Mouse (Mus musculus): ENCODE results near the gene Cd80.

- TF ChIP-seq CTCF (IDR thresholded peaks at IDR 0.05; ENCODE audit: borderline replicate concordance, extremely low read depth, insufficient read depth, insufficient read length) (no peak), POLR2A (IDR thresholded peaks at IDR 0.05; ENCODE audit: borderline replicate concordance, extremely low read depth, insufficient read depth, insufficient read length, poor library complexity, severe bottlenecking) (no peak)
Measured at GRCm38 (mm10) chr16:38538716-38539380, 83.5 kb downstream of the Cd80 start.

All from brain, embryonic 14.5 days (tissue).